Mouse (Mus musculus): ENCODE data around the gene Gpr12. TPM values are rescaled to one million over a fixed set of nuclear protein-coding genes. Genes with fewer than 3 reads are reported as not detected.
"Not testable (repeated sequence)": the region's sequence is repeated elsewhere in the genome, so short reads cannot be mapped to it uniquely, and the experiment has no call there.

The Gpr12 gene
- polyA plus RNA-seq, 2 experiments from 2014 or later, result not detected

DNA sequence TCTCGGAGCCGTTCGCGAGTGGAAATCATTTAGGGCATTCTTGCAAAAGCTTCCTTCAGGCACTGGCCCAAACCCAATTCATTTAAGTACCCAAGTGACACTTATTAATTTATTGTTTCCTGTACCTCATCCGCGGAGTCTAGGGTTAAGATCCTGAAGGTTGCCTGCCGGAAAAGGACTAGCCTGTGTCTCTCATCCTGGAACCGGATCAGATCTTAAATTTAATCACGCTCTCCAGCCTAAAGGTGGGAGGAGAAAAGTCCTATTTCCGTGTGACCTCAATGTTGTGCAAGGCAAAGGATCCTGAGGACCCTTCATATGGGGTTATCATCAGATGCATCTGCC, 240 bp upstream of the Gpr12 start:
- ATAC-seq, result no peak

DNA sequence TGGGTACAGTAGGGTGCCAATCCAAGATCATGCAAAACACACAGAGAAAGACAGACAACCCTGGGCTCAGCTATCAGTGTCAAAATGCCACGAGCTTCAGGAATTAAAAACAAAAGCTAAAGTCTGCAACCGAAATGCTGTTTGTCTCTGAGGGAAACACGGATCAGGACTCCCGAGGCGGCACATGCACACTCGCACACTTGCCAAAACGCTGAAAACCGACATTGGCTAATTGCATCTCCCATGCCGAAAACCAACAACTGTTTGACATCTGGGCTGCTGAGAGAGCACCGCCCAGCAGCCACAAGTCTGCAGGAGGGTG, 922 bp downstream of the Gpr12 start:
- ATAC-seq, result no peak

DNA sequence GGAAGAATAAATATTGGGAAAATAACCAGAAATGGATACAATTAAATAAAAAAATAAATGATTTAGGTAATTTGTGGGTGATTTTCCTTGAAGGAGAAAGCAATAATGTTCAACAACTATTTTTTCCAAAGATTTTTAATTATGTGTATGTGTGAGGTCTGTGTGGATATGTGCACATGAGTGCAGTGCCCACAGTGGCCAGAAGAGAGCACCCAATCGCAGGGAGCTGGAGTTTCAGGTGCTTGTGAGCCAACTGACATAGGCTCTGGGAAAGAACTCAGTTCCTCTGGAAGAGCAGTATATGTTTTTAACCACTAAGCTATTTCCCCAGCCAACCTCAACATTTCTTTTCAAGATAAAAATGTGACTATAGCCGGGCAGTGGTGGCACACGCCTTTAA, 8.4 kb downstream of the Gpr12 start:
- no peak for ATAC-seq

DNA sequence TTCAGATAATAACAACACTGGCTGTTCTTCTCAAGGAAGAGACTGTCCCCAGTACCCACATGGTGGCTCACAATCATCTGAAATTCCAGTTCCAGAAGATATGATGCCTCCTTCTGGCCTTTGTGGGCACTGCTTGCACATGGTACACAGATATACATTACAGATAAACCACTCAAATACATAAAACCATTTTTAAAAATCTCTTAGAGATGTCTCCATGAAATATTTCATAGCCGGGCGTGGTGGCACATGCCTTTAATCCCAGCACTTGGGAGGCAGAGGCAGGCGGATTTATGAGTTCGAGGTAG, 12.3 kb downstream of the Gpr12 start:
- not testable (repeated sequence) for ATAC-seq

DNA sequence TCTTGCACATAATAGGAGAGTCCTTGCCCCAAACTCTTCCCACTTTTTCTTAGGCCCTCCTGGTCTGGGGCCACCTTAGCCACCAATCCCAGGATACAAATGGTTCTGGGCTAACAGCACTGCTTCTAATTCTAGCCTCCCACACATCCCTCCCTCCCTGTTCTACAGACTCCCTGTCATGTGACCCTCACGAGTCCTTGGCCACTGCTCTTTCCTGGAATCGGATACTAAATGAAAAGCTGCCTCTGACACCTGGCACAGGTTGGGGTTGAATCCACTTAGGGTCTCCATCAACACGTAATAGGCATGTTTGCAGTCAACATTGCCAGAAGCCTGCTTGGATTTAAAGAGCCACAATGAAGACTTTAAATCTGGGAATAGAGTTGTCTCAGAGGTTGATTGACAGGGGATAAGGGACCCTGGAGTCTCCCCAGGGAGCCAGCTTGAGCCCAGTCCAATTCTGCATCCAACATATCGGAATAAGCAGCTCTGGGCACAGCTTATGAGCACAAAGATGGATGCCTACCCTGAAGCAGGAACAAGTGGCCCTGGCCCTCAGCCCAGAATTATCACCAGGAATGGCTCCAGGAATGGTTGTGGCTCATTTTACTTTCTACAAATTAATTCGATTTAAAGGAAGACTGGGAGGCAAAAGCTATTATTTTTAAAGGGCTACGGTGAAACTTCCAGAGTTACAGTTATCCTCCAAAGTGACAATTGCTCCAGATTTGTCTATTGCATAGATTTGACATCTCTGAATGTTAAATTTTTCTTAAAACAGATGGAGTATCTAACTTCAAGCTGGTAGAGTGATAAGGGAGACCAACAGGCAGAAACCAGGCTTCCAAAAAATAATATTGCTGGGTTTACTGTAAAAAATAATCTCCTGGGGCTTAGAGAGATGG, 13.0 kb downstream of the Gpr12 start:
- ATAC-seq, result not testable (repeated sequence)

DNA sequence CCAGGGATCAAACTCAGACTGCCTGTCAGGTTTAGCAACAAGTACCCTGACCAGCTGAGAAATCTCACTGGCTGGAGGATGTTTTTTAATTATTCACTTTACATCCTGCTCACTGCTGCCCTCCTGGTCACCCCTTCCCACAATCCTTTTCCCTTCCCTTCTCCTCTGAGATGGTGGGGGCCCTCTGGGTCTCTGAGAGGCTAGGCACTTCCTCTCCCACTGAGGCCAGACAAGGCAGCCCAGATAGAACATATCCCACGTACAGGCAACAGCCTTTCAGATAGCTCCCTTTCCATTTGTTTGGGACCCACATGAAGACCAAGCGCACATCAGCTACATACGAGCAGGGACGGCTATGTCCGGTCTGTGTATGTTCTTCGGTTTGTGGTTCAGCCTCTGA, 14.9 kb downstream of the Gpr12 start:
- not testable (repeated sequence) for ATAC-seq

DNA sequence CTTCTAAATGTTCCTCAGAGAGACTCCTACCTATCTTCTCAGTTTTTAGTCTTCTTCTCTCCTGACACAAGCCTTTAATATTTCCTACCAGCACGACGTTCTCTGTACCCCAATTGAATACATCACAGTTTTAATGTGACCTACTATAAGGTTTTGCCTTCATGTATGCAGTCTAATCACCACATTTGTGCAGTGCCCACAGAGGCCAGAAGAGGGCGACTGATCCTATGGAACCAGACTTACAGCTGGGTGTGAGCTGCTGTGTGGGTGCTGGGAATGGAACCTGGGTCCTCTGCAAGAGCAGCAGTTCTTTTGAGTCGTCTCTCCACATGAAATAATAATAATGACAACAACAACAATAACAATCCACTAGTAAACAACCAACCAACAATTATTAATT, 18.0 kb downstream of the Gpr12 start:
- no peak for ATAC-seq

DNA sequence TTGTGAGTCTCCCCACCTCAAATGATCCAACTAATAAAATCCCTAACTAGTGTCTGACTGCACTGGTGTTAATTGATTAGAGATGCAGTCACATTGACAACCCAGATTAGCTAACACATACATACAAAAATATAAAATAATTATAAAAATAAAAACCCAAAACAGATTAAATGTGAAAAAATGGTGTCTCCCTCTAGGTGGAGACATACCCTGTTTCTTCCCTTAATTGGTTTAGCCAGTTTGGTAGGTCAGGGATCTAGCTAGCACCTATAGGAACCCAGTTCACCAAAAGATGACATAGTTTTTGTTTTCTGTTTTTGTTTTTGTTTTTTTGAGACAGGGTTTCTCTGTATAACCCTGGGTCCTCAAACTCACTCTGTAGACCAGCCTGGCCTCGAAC, 20.8 kb downstream of the Gpr12 start:
- no peak for ATAC-seq

DNA sequence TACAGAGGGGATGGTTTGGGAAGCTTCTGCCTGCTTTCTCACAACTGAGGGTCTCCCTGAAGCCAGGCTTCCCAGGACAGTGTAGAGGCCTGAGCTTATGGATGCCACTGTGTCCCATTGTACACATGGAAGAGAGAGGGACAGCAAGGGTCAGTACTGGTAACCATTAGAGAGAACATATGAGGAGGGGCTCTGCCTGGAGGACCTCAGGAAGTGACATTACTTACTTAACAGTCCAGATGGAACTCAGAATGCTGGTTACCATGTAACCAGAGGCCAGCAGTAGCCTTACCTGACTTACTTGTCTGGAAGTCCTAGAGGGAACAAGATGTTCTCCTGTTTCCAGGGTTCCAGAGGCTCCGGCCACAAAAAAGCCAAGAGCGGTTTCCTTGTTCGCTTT, 29.2 kb downstream of the Gpr12 start, which contains the start of gene Gm3415:
Gm3415 (plus strand) TSS at position 301 of the 400 bp plus-strand sequence.
- ATAC-seq, result not testable (repeated sequence)

DNA sequence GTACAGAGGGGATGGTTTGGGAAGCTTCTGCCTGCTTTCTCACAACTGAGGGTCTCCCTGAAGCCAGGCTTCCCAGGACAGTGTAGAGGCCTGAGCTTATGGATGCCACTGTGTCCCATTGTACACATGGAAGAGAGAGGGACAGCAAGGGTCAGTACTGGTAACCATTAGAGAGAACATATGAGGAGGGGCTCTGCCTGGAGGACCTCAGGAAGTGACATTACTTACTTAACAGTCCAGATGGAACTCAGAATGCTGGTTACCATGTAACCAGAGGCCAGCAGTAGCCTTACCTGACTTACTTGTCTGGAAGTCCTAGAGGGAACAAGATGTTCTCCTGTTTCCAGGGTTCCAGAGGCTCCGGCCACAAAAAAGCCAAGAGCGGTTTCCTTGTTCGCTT, 47.7 kb downstream of the Gpr12 start, which contains the start of gene Gm3409:
Gm3409 (plus strand) TSS at position 301 of the 400 bp plus-strand sequence.
- not testable (repeated sequence) for ATAC-seq

Other genes starting within 250 kb of the Gpr12 start
- not detected for gene Wasf3, start 200.3 kb downstream of the Gpr12 start, polyA plus RNA-seq (2017; shearing (Covaris generic))
- gene Gm6408, start 103.3 kb downstream of the Gpr12 start, polyA plus RNA-seq (2017; shearing (Covaris generic)), result not detected
- gene Gm6370, start 93.9 kb downstream of the Gpr12 start, polyA plus RNA-seq (2017; shearing (Covaris generic)), result not detected
- gene 4930449I24Rik, start 82.8 kb downstream of the Gpr12 start, polyA plus RNA-seq (2017; shearing (Covaris generic)), result not detected
- not detected for gene Gm3402, start 71.1 kb downstream of the Gpr12 start, polyA plus RNA-seq (2017; shearing (Covaris generic))
- gene Gm3404, start 59.4 kb downstream of the Gpr12 start, polyA plus RNA-seq (2017; shearing (Covaris generic)), result not detected
- gene Gm3409, start 47.6 kb downstream of the Gpr12 start, polyA plus RNA-seq (2017; shearing (Covaris generic)), result not detected
- gene Gm3415, start 29.1 kb downstream of the Gpr12 start, polyA plus RNA-seq (2017; shearing (Covaris generic)), result not detected
- gene Usp12, start 209.8 kb upstream of the Gpr12 start, polyA plus RNA-seq (2017; shearing (Covaris generic)), result 1 to 10 TPM; 6.3 to 8.8 TPM
- 1,000 to 10,000 TPM in 1 of 2 experiments, 100 to 1,000 TPM in 1; 776 to 1,168 TPM for gene Rpl21, start 247.7 kb upstream of the Gpr12 start, polyA plus RNA-seq (2017; shearing (Covaris generic))

Measured in CD4-positive, CD25-positive, alpha-beta regulatory T cell, adult 4 months (primary cell).